14 mouse cellular contexts compared by ENCODE assay signal in the genomic region with DNA sequence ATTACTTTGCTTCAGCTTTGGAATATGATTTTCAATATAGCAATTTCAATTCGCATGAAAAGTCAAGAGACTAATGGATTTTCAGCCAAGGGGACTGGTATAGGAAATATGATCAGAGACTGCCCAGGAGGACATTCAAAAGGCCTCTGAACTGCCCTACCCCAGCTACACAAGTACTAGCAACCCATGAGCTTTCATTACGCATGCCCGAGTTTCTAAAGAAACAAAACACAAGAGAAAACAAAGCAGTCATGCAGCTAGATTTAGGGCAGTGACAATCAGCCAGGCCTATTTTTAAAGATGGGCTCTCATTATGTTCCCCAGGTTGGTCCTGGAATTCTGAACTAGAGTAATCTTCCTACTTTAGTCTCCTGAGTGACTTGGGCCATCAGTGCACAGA.
"Had no signal": no experiment of that assay in that cellular context is flagged by ENCODE, and none has a peak within 500 bp of the region (broad histone marks: within the 10 kb centered on the region; RNA-seq: fewer than 3 reads in every experiment).

No protein-coding gene starts in this region.

- ATAC-seq: intestine, postnatal 0 days had no signal

- DNase-seq: kidney, adult 2 months; kidney, postnatal 10 days; kidney, postnatal 36 days; layer of hippocampus, postnatal 36 days; liver, embryonic 13.5 days; lung, adult 2 months; lung, postnatal 14 days; lung, postnatal 4 days; right cerebral cortex, postnatal 25 days; spleen, adult 18-20 months; thymus, postnatal 25 days had no signal

- H3K4me3 ChIP-seq: liver, embryonic 13.5 days; midbrain, embryonic 12.5 days; stomach, embryonic 15.5 days had no signal

- H3K4me1 ChIP-seq: liver, embryonic 13.5 days; stomach, embryonic 15.5 days had no signal

- H3K27me3 ChIP-seq: liver, embryonic 13.5 days; midbrain, embryonic 12.5 days; stomach, embryonic 15.5 days had no signal

- H3K4me2 ChIP-seq: liver, embryonic 13.5 days; midbrain, embryonic 12.5 days; stomach, embryonic 15.5 days had no signal

- H3K9ac ChIP-seq: liver, embryonic 13.5 days; midbrain, embryonic 12.5 days; stomach, embryonic 15.5 days had no signal

- H3K27ac ChIP-seq: liver, embryonic 13.5 days; midbrain, embryonic 12.5 days; stomach, embryonic 15.5 days had no signal

- H3K36me3 ChIP-seq: liver, embryonic 13.5 days; midbrain, embryonic 12.5 days; stomach, embryonic 15.5 days had no signal

- H3K9me3 ChIP-seq: liver, embryonic 13.5 days; midbrain, embryonic 12.5 days; stomach, embryonic 15.5 days had no signal
